13 mouse cellular contexts compared by ENCODE assay signal in genomic region chr7:133676002-133676401, GRCm38 (mm10). TPM values are rescaled to one million over a fixed set of nuclear protein-coding genes. Genes with fewer than 3 reads are reported as not detected.
DNase-seq lines count a peak whose midpoint lies in the region; ATAC-seq and TF ChIP-seq lines count a peak whose summit lies in the region.
"Had no signal": no experiment of that assay in that cellular context is flagged by ENCODE, and none has a peak within 500 bp of the region (broad histone marks: within the 10 kb centered on the region; RNA-seq: fewer than 3 reads in every experiment).

No protein-coding gene starts in this region.

- 0 out of 2 replicates have a peak, but pooled peaks have one; percentile 34 for ATAC-seq in G1E (ENCODE audit: extremely low read depth, insufficient number of reproducible peaks, low FRiP score, poor library complexity, severe bottlenecking)
- ATAC-seq in liver, embryonic 14.5 days (ENCODE audit: insufficient read depth): no peak

- no peak for TF ChIP-seq RAD21 in CH12.LX (IDR thresholded peaks at IDR 0.05; ENCODE audit: low read depth, low read length)

- no peak overlapping the region for H3K4me2 ChIP-seq in CH12.LX (ENCODE audit: insufficient read depth, low read depth, poor library complexity, severe bottlenecking)
- no peak overlapping the region for H3K4me2 ChIP-seq in liver, embryonic 14.5 days (ENCODE audit: low read depth)
- H3K4me2 ChIP-seq: embryonic facial prominence, embryonic 12.5 days; limb, embryonic 15.5 days had no signal

- no peak for DNase-seq in left cerebral cortex, adult 2 months (ENCODE audit: extremely low spot score in 1 of 2, low spot score in 2 of 2)
- no peak for DNase-seq in left cerebral cortex, postnatal 10 days (ENCODE audit: extremely low spot score in 1 of 2, low spot score in 2 of 2)
- peak; percentile 33 for DNase-seq in CH12.LX (ENCODE audit: extremely low read depth)
- no peak for DNase-seq in G1E (ENCODE audit: low spot score)
- DNase-seq in liver, embryonic 14.5 days (ENCODE audit: low read depth in 3 of 3, low spot score in 3 of 3): no peak
- DNase-seq in MN1 (ENCODE audit: low spot score): no peak
- no peak for DNase-seq in heart, adult 18-20 months
- DNase-seq: adrenal gland, postnatal 25 days; heart, adult 11 months; kidney, adult 8-10 months; spleen, adult 18-20 months had no signal

- no peaks in the 10 kb centered on the region for H3K79me2 ChIP-seq in CH12.LX (replicated peaks; ENCODE audit: control insufficient read depth, extremely low read depth, insufficient read depth, poor library complexity, severe bottlenecking)

- TF ChIP-seq EP300 in CH12.LX (IDR thresholded peaks at IDR 0.05; ENCODE audit: low read length): no peak
- no peak for TF ChIP-seq EP300 in liver, embryonic 14.5 days (IDR thresholded peaks at IDR 0.05; ENCODE audit: low read depth)

- peaks cover 18 to 52% of the 10 kb centered on the region in 2 experiments for H3K36me3 ChIP-seq in CH12.LX (replicated peaks in 1 of 2; ENCODE audit: control insufficient read depth in 1 of 2, insufficient read depth in 1 of 2, low read length in 1 of 2)
- H3K36me3 ChIP-seq in G1E (replicated peaks): peaks cover 61% of the 10 kb centered on the region
- H3K36me3 ChIP-seq in liver, embryonic 14.5 days (replicated peaks; ENCODE audit: control insufficient read depth, insufficient read depth, low read depth): peaks cover 16% of the 10 kb centered on the region

- in situ Hi-C loops in CH12.LX (cut with MboI; ENCODE audit: low pct_ligation_motif_present, low pct_unique_long_range_greater_than_20kb, low sequenced_read_pairs): no loop called here

- intact Hi-C loops in left cerebral cortex, adult 2 months (cut with DNase I): no loop called here
- intact Hi-C loops in left cerebral cortex, postnatal 10 days (cut with DNase I): loop anchor here (10.0 kb wide), 1 partner anchor 1729 kb away; no protein-coding TSS in a partner anchor

- H3K4me1 ChIP-seq in CH12.LX (ENCODE audit: control insufficient read depth in 1 of 2, insufficient read depth in 2 of 2) (no peaks in the 10 kb centered on the region), G1E (ENCODE audit: insufficient read depth, low read depth, low read length) (no peaks in the 10 kb centered on the region; the same call in 1 of the 2 replicates)
- no peaks in the 10 kb centered on the region for H3K4me1 ChIP-seq in liver, embryonic 14.5 days (replicated peaks; ENCODE audit: control insufficient read depth in 2 of 2, insufficient read depth in 2 of 2, low read length in 1 of 2)
- H3K4me1 ChIP-seq: embryonic facial prominence, embryonic 12.5 days; limb, embryonic 15.5 days had no signal

- H3K9ac ChIP-seq in CH12.LX (ENCODE audit: insufficient read depth, low read depth): no peak overlapping the region
- no peak overlapping the region for H3K9ac ChIP-seq in liver, embryonic 14.5 days (replicated peaks)
- H3K9ac ChIP-seq: embryonic facial prominence, embryonic 12.5 days; limb, embryonic 15.5 days had no signal

- 64% methylated on average over 9 of the region's 9 CpGs for WGBS in liver, embryonic 14.5 days (ENCODE audit: insufficient replicate concordance)

- H3K27me3 ChIP-seq in CH12.LX (replicated peaks): no peaks in the 10 kb centered on the region
- H3K27me3 ChIP-seq in G1E (ENCODE audit: insufficient read depth, low read length): peaks cover 5% of the 10 kb centered on the region; the same call in 1 of the 2 replicates
- no peaks in the 10 kb centered on the region for H3K27me3 ChIP-seq in liver, embryonic 14.5 days (ENCODE audit: control insufficient read depth, insufficient read depth, low read length)
- H3K27me3 ChIP-seq: embryonic facial prominence, embryonic 12.5 days; limb, embryonic 15.5 days had no signal

- H3K9me3 ChIP-seq in CH12.LX (replicated peaks; ENCODE audit: low read length) (no peaks in the 10 kb centered on the region), G1E (replicated peaks) (no peaks in the 10 kb centered on the region)
- no peaks in the 10 kb centered on the region for H3K9me3 ChIP-seq in liver, embryonic 14.5 days (ENCODE audit: control insufficient read depth, low read length)
- H3K9me3 ChIP-seq: embryonic facial prominence, embryonic 12.5 days; limb, embryonic 15.5 days had no signal

- TF ChIP-seq POLR2A in CH12.LX (IDR thresholded peaks at IDR 0.05; ENCODE audit: low read depth, low read length): no peak

- dilution Hi-C loops in CH12.LX (cut with MboI; ENCODE audit: extremely low pct_ligation_motif_present, extremely low pct_unique_long_range_greater_than_20kb, low sequenced_read_pairs): no loop called here

- H3K27ac ChIP-seq in left cerebral cortex, adult 2 months: no peak overlapping the region
- no peak overlapping the region for H3K27ac ChIP-seq in CH12.LX (ENCODE audit: insufficient read depth, low read depth)
- no peak overlapping the region for H3K27ac ChIP-seq in liver, embryonic 14.5 days
- H3K27ac ChIP-seq: embryonic facial prominence, embryonic 12.5 days; limb, embryonic 15.5 days had no signal

- peak; percentile 8 for TF ChIP-seq CTCF in left cerebral cortex, adult 2 months (IDR thresholded peaks at IDR 0.05)
- TF ChIP-seq CTCF in CH12.LX (conservative IDR thresholded peaks at IDR 0.05 in 1 of 2, IDR thresholded peaks at IDR 0.05 in 1 of 2; ENCODE audit: low read depth in 2 of 2, low read length in 2 of 2): peak; percentile 9 to 39; a peak in 2 of 4 replicates
- TF ChIP-seq CTCF in G1E (IDR thresholded peaks at IDR 0.05; ENCODE audit: low read depth, low read length): no peak
- peak; percentile 51 for TF ChIP-seq CTCF in liver, embryonic 14.5 days (IDR thresholded peaks at IDR 0.05; ENCODE audit: low read depth)

- H3K4me3 ChIP-seq in left cerebral cortex, adult 2 months: no peak overlapping the region
- no peak overlapping the region for H3K4me3 ChIP-seq in CH12.LX (replicated peaks in 1 of 3; ENCODE audit: low read depth in 2 of 3, low read length in 2 of 3, poor library complexity in 1 of 3)
- no peak overlapping the region for H3K4me3 ChIP-seq in G1E (ENCODE audit: low read depth, low read length)
- no peak overlapping the region for H3K4me3 ChIP-seq in liver, embryonic 14.5 days (ENCODE audit: insufficient read depth in 1 of 2, low read depth in 2 of 2, low read length in 2 of 2)
- H3K4me3 ChIP-seq: embryonic facial prominence, embryonic 12.5 days; limb, embryonic 15.5 days had no signal

TF ChIP-seq in CH12.LX, 34 proteins besides CTCF, POLR2A, EP300 and RAD21 (continues in another document):
- TF ChIP-seq RCOR1 (conservative IDR thresholded peaks at IDR 0.05; ENCODE audit: low read depth, low read length): no peak
- TF ChIP-seq USF1 (IDR thresholded peaks at IDR 0.05; ENCODE audit: low read depth, low read length): peak; percentile 32; the same call in 1 of the 2 replicates
- TF ChIP-seq JUN (IDR thresholded peaks at IDR 0.05; ENCODE audit: insufficient read depth, low read depth, low read length): no peak
- TF ChIP-seq MYC (IDR thresholded peaks at IDR 0.05; ENCODE audit: low read depth, low read length): peak; percentile 61
- no peak for TF ChIP-seq NRF1 (IDR thresholded peaks at IDR 0.05; ENCODE audit: low read depth, low read length)
- no peak for TF ChIP-seq TBP (conservative IDR thresholded peaks at IDR 0.05; ENCODE audit: low read depth, low read length)
- no peak for TF ChIP-seq SMC3 (IDR thresholded peaks at IDR 0.05; ENCODE audit: low read depth, low read length)

RNA-seq across cellular contexts. Expression of gene Mmp21, which starts 3.9 kb away (rescaled TPM):
- total RNA-seq in left cerebral cortex, adult 2 months (2021): under 1 TPM in 1 of 2 experiments, not detected in 1; 0.16 TPM
- total RNA-seq in left cerebral cortex, postnatal 10 days (2021): not detected
- total RNA-seq in CH12.LX (2012; rRNA removed) (not detected in 2 replicates), CH12.LX (2014; rRNA removed) (not detected in 2 replicates), G1E (2014; fragmentation: Nextera tagmentation) (not detected in 2 replicates), G1E (2017) (not detected in 2 replicates)
- polyA plus RNA-seq in CH12.LX (2012; ENCODE audit: insufficient read length, low read depth) (0.15 and 0.17 TPM in 2 replicates), G1E (2012) (not detected in 2 replicates)
- 0.04 and 0.08 TPM in 2 replicates for polyA plus RNA-seq in liver, embryonic 14.5 days (2012; rRNA removed)
- polyA plus RNA-seq in liver, embryonic 14.5 days (2014; fragmentation: Nextera tagmentation; extraction: Ambion mirVana): not detected in 2 replicates
- total RNA-seq in heart, adult 18-20 months (2021): not detected
- total RNA-seq: adrenal gland, postnatal 25 days had no signal
- polyA plus RNA-seq: limb, embryonic 15.5 days had no signal

RNA-seq across cellular contexts. Expression of gene Bccip, which starts 33.1 kb away (rescaled TPM):
- total RNA-seq in left cerebral cortex, adult 2 months (2021): 10 to 100 TPM; 66.7 to 73.4 TPM
- total RNA-seq in left cerebral cortex, postnatal 10 days (2021): 10 to 100 TPM; 54.3 to 58.1 TPM
- total RNA-seq in CH12.LX (2012; rRNA removed): 73.8 and 89.4 TPM in 2 replicates
- 96.2 and 99.7 TPM in 2 replicates for total RNA-seq in CH12.LX (2014; rRNA removed)
- polyA plus RNA-seq in CH12.LX (2012; ENCODE audit: insufficient read length, low read depth): 241 and 324 TPM in 2 replicates
- 60.0 and 61.6 TPM in 2 replicates for total RNA-seq in G1E (2014; fragmentation: Nextera tagmentation)
- 92.2 and 103 TPM in 2 replicates for total RNA-seq in G1E (2017)
- polyA plus RNA-seq in G1E (2012): 117 and 130 TPM in 2 replicates
- polyA plus RNA-seq in liver, embryonic 14.5 days (2012; rRNA removed): 35.0 and 55.4 TPM in 2 replicates
- polyA plus RNA-seq in liver, embryonic 14.5 days (2014; fragmentation: Nextera tagmentation; extraction: Ambion mirVana): 78.5 and 87.7 TPM in 2 replicates
- total RNA-seq in heart, adult 18-20 months (2021): 10 to 100 TPM; 52.6 to 64.7 TPM

RNA-seq across cellular contexts. Expression of gene Uros, which starts 33.9 kb away (rescaled TPM):
- 10 to 100 TPM; 19.1 to 21.3 TPM for total RNA-seq in left cerebral cortex, adult 2 months (2021)
- 10 to 100 TPM; 16.8 to 20.0 TPM for total RNA-seq in left cerebral cortex, postnatal 10 days (2021)
- total RNA-seq in CH12.LX (2012; rRNA removed) (12.9 and 13.8 TPM in 2 replicates), CH12.LX (2014; rRNA removed) (21.0 and 21.5 TPM in 2 replicates), G1E (2014; fragmentation: Nextera tagmentation) (18.3 and 33.8 TPM in 2 replicates), G1E (2017) (25.7 and 26.7 TPM in 2 replicates)
- polyA plus RNA-seq in CH12.LX (2012; ENCODE audit: insufficient read length, low read depth) (16.3 and 17.1 TPM in 2 replicates), G1E (2012) (1.8 and 2.9 TPM in 2 replicates)
- polyA plus RNA-seq in liver, embryonic 14.5 days (2012; rRNA removed): 162 and 175 TPM in 2 replicates
- polyA plus RNA-seq in liver, embryonic 14.5 days (2014; fragmentation: Nextera tagmentation; extraction: Ambion mirVana): 184 and 195 TPM in 2 replicates
- total RNA-seq in heart, adult 18-20 months (2021): 10 to 100 TPM; 21.2 to 23.2 TPM

RNA-seq across cellular contexts. Expression of gene Edrf1, which starts 38.7 kb away (rescaled TPM):
- total RNA-seq in left cerebral cortex, adult 2 months (2021): 10 to 100 TPM; 22.7 to 26.6 TPM
- 10 to 100 TPM; 22.6 to 24.6 TPM for total RNA-seq in left cerebral cortex, postnatal 10 days (2021)
- total RNA-seq in CH12.LX (2012; rRNA removed) (20.6 and 21.7 TPM in 2 replicates), CH12.LX (2014; rRNA removed) (19.3 and 21.4 TPM in 2 replicates), G1E (2014; fragmentation: Nextera tagmentation) (21.5 and 61.4 TPM in 2 replicates), G1E (2017) (31.1 and 36.3 TPM in 2 replicates)
- polyA plus RNA-seq in CH12.LX (2012; ENCODE audit: insufficient read length, low read depth) (10.0 and 12.5 TPM in 2 replicates), G1E (2012) (5.5 and 6.2 TPM in 2 replicates)
- 6.2 and 9.8 TPM in 2 replicates for polyA plus RNA-seq in liver, embryonic 14.5 days (2012; rRNA removed)
- 8.7 and 12.9 TPM in 2 replicates for polyA plus RNA-seq in liver, embryonic 14.5 days (2014; fragmentation: Nextera tagmentation; extraction: Ambion mirVana)
- total RNA-seq in heart, adult 18-20 months (2021): 10 to 100 TPM; 12.1 to 14.0 TPM
